Mouse (Mus musculus): ENCODE data around the gene Alx3.
A peak's percentile ranks its signal among the peaks of the same experiment; 100 is the strongest.

Alx3 gene

DNA sequence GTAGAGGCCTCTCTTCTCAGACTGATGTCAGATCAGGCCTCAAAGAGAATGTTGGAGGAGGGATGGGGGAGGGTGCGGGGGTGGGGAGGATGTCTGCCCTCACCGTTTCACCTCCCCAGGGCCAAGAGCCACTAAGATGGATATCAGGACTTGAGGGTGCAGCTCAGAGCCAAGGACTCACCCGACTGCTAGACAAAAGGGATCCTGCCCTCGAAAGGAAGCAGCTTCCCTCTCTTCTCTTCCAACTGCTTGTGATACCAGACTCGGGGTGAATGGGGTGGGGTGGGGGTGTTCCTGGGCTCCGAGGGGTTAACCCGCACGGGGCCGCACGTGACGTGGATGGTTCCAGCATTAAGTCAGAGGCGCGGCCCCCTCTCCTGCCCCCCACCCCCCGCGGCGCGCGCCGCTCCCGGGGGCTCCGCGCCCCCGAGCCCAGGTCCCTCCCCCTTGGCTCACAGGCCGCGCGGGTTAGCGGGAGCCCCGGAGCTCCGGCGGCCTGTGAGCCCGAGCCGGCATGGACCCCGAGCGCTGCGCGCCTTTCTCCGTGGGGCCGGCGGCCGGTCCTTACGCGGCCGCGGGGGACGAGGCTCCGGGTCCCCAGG, at the start of gene Alx3:
TSS of gene Alx3 (plus strand) at position 370 of the 602 bp plus-strand sequence.
- no peak for DNase-seq (ENCODE audit: low read depth)

- no peak for DNase-seq (ENCODE audit: low read depth)
These were observed 49.6 kb upstream of the Alx3 start for GRCm38 (mm10) chr3:107545278-107545677.

- DNase-seq (ENCODE audit: low read depth): no peak
These were observed 49.0 kb upstream of the Alx3 start for GRCm38 (mm10) chr3:107545716-107546412.

GRCm38 (mm10) chr3:107546956-107547355, 47.9 kb upstream of the Alx3 start:
- no peak for DNase-seq (ENCODE audit: low read depth)

DNA sequence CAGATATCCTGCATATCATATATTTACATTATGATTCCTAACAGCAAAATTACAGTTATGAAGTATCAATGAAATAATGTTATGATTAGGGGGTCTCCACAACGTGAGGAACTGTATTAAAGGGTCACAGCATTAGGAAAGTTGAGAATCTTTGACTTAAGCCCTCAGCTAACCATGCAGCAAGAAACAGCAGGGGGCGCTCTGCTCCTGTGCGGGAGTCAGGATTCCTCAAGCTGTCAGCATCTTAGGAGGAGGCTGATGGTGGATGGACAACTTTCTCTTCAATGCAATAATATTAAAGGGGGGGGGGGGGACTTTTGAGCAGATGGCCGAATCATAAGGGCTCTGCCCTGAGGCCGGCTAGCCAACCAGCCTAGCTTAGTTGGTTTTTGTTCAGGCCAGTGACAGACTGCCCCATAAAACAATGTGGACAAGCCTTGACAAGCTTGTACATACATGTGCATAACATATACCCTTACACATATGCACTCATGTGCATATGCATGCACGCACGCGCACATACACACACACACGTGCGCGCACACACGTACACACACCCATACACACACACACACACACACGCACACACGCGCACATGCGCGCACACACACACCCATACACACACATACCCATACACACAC, 44.3 kb upstream of the Alx3 start:
- DNase-seq (ENCODE audit: low read depth): peak; percentile 8

- DNase-seq (ENCODE audit: low read depth): no peak
These were observed 40.0 kb upstream of the Alx3 start, which contains the start of gene Ubl4b for GRCm38 (mm10) chr3:107554842-107555241. Ubl4b (minus strand) TSS chr3:107555073.

DNA sequence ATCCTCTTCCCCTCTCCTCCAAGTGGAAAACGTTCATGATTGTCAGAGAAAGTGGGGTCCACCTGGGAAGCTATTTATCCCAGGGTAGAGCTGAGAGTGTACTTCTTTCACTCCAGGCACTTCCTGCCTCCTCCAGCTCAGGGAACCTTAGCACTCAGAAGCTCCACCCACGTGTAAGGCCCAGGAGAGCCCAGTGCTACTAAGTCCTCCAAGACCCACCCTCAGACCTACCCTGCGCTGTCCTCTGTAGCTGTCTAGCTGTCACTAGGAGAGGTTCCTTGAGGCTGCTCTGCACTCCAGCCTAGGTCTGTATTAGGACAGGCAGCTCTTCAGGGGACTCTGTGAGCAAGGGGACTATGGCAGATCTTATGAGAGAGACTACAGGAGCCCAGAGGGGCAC, 36.1 kb upstream of the Alx3 start:
- no peak for DNase-seq (ENCODE audit: low read depth)

DNA sequence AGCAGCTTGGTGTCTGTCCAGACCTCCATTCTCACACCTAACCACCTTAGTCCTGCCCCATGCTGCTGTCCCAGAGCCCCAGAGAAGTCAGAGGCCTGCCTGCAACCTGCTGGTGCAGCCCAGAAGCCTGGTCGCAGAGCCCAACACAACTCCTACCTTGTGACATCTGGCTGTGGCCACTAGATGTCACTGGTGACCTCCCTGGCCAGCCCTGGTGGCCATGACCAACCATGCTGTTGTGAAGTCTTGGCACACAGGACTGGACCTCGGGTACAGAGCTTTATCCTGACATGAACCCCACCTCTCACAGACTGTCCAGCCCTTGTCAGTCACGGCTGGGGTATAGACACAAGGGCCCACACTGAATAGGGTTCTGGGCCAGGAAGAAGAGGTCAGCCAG, 35.6 kb upstream of the Alx3 start:
- peak; percentile 7 for DNase-seq (ENCODE audit: low read depth)

DNA sequence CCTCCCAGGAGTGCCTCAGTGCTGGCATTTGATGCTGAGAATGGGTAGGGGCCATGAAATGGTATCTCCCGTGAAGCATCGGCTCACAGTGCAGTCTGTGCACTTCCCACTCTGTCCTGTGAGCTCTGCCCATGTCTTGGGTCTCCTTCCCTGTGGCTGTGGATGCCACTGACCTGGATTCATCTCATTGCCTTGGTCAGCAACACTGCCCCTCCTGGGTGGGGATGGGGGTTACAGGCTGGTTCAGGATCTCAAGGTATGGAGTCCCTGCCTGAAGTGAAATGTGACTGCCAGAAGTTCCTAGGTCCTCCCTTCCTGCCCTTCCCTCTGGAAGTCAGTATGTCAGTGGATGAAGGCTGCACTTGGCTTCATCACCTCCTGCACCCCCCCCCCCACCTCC, 32.7 kb upstream of the Alx3 start:
- no peak for DNase-seq (ENCODE audit: low read depth)

GRCm38 (mm10) chr3:107562591-107562990, 32.2 kb upstream of the Alx3 start:
- no peak for DNase-seq (ENCODE audit: low read depth)

GRCm38 (mm10) chr3:107563880-107564279, 31.0 kb upstream of the Alx3 start:
- DNase-seq (ENCODE audit: low read depth): no peak

- DNase-seq (ENCODE audit: low read depth): no peak
These were observed 29.5 kb upstream of the Alx3 start for GRCm38 (mm10) chr3:107565331-107565730.

DNA sequence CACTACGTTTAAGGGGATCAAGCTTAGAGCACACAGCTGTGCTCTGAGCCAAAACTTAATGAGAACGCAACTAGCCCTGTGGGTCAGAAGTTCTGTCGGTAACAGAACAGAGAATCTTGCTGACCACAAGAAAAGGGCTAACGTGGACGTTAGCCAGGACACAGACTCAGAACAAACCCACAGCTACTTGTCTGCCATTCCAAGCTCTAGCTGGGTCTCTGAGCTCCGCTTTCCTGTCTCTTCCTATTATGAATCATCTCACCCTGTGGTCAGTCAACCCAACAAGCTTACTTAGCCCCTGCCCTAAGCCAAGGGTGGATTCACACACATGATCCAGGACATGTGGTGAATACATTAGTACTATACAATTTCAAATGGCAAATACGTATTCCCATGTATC, 27.1 kb upstream of the Alx3 start:
- no peak for DNase-seq (ENCODE audit: low read depth)

- no peak for DNase-seq (ENCODE audit: low read depth)
These were observed 26.1 kb upstream of the Alx3 start for GRCm38 (mm10) chr3:107568721-107569120.

DNA sequence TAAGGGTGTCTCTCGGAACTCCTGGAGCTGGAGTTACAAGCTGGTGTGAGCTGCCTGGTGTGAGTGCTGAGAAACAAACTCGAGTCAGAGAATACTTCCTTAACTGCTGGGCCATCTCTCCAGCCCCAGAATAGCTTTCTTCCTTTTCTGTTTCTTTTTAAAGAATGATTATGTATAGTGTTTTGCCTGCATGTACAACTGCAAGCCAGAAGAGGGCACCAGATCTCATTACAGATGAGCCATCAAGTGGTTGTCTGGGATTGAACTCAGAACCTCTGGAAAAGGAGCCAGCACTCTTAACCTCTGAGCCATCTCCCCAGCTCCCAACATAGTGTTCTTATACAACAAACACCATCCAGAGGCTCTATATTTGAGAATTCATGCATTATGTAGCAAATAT, 23.6 kb upstream of the Alx3 start:
- DNase-seq (ENCODE audit: low read depth): no peak

- DNase-seq (ENCODE audit: low read depth): no peak
These were observed 18.0 kb upstream of the Alx3 start for GRCm38 (mm10) chr3:107576807-107577206.

- DNase-seq (ENCODE audit: low read depth): no peak
These were observed 16.9 kb upstream of the Alx3 start for GRCm38 (mm10) chr3:107577810-107578390.

DNA sequence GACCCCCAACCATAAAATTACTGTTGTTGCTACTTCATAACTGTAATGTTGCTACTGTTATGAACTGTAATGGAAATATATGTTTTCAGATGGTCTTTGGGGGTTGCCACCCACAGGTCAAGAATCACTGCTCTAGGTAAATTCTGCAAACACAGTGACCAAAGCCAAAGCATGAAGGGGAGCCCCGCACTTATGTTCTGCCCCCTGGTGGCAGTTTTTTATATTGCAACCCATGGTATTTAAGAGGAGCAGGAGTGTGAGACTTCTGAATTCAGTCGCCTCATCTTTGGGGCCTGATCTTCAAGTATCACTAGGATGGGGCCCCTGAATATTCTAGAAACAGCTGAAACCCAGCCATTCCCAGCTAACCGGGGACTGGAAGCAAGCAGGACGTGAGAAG, 15.4 kb upstream of the Alx3 start:
- DNase-seq (ENCODE audit: low read depth): peak; percentile 62

GRCm38 (mm10) chr3:107581103-107582010, 13.5 kb upstream of the Alx3 start:
- DNase-seq (ENCODE audit: low read depth): no peak

- DNase-seq (ENCODE audit: low read depth): no peak
These were observed 12.5 kb upstream of the Alx3 start for GRCm38 (mm10) chr3:107582130-107582874.

Data from naive thymus-derived CD4-positive, alpha-beta T cell, adult 2 months (primary cell).